Mouse (Mus musculus) G1E (cell line): ENCODE results near the gene Ccno.

Experiments
- CTCF ChIP-seq: IDR thresholded peaks from 2 replicates; pipeline ENCODE4 v1.5.1; 2012; ENCODE audit warnings: low read depth, low read length, inconsistent platforms, mixed read lengths
- GATA1 ChIP-seq: IDR thresholded peaks from 2 replicates; pipeline ENCODE4 v1.6.1; 2012; ENCODE audit warnings: borderline replicate concordance, low read length, inconsistent platforms, mixed read lengths
- TAL1 ChIP-seq: conservative IDR thresholded peaks from 2 replicates; pipeline ENCODE4 v1.6.1; 2012; ENCODE audit warnings: low read depth, low read length, inconsistent platforms, mixed read lengths

- TF ChIP-seq CTCF (no peak), GATA1 (no peak), TAL1 (no peak)
These were observed 23.2 kb upstream of the Ccno start for GRCm38 (mm10) chr13:112964421-112964820.
